Mouse (Mus musculus): ENCODE measurements at regions not wholly inside any gene's neighbourhood (a gene's known extent, or its start where the extent isn't known, plus 50 kb on each side); places are given as distances from the start of the nearest gene placed in this dataset.

DNA sequence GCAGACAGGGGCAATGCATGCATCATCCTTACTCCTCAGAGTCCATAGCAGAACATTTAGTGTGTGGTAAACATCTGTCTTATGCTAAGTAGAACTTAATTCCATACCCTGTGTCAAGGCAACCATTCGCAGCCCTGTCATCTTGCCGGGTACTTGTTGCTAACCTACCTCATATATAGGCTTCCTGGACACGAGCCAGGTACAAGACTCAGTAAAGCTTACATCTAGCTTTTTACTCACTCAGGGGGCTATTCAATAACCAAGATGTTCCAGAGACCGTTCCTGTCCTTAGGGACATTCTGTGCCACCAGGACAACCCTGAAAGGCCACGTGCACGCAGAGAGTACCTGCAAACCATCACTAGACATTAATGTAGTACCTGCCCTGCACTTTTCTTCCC is 74.8 kb upstream of the Srd5a3 start:
- TF ChIP-seq CTCF (IDR thresholded peaks at IDR 0.05; ENCODE audit: insufficient read depth, low read depth, low read length) (no peak), POLR2A (IDR thresholded peaks at IDR 0.05; ENCODE audit: insufficient read depth, low read depth, low read length) (no peak)
